Mouse (Mus musculus) kidney, adult 10 weeks (tissue): ENCODE results near the gene Acly. TPM values are rescaled to one million over a fixed set of nuclear protein-coding genes. Genes with fewer than 3 reads are reported as not detected.

Experiments
- polyA plus RNA-seq: library from polyadenylated mRNA; stranded (reverse); fragments of 350-450 nt; fragmentation: Illumina TruSeq; extraction: RNeasy Lipid Tissue Mini Kit (QIAGEN cat#74804); gene quantifications from one replicate; pipeline ENCODE4 v1.2.3, GENCODE M21; 2014; ENCODE audit warnings: low read depth, low replicate concordance

Gene Acly
- polyA plus RNA-seq, result 52.3 TPM

GRCm38 (mm10) chr11:100527458-100528374 is at the start of gene Acly:
Gene Acly (minus strand): TSS chr11:100528000.

GRCm38 (mm10) chr11:100574708-100575483 is 47.1 kb upstream of the Acly start, which contains the start of gene Cnp:
Gene Cnp (plus strand): TSS chr11:100574904.

GRCm38 (mm10) chr11:100544832-100545745 is 17.3 kb upstream of the Acly start, which contains the start of gene Ttc25:
Gene Ttc25 (plus strand): TSS chr11:100545607.

GRCm38 (mm10) chr11:100472197-100472934 is 55.4 kb downstream of the Acly start, which contains the start of gene Klhl11:
Gene Klhl11 (minus strand): TSS chr11:100472741.

GRCm38 (mm10) chr11:100441797-100442196 is 86.0 kb downstream of the Acly start, which contains the start of the genes Nt5c3b and Klhl10:
Gene Nt5c3b (minus strand): TSS chr11:100441808.
Gene Klhl10 (plus strand): TSS chr11:100441917.

Other genes with a start within 250 kb of the Acly start
- 1,697 TPM for gene Eif1, start 208.1 kb downstream of the Acly start, polyA plus RNA-seq
- not detected for gene Gast, start 193.6 kb downstream of the Acly start, polyA plus RNA-seq
- gene Hap1, start 171.9 kb downstream of the Acly start, polyA plus RNA-seq, result 0.49 TPM
- gene Jup, start 130.2 kb downstream of the Acly start, polyA plus RNA-seq, result 2.7 TPM
- 4.2 TPM for gene P3h4, start 113.2 kb downstream of the Acly start, polyA plus RNA-seq
- not detected for gene Fkbp10, start 112.3 kb downstream of the Acly start, polyA plus RNA-seq
- gene Nt5c3b, start 86.2 kb downstream of the Acly start, polyA plus RNA-seq, result 8.2 TPM
- gene Klhl10, start 86.1 kb downstream of the Acly start, polyA plus RNA-seq, result not detected
- gene Klhl11, start 55.3 kb downstream of the Acly start, polyA plus RNA-seq, result 7.4 TPM
- 0.53 TPM for gene Ttc25, start 17.6 kb upstream of the Acly start, polyA plus RNA-seq
- gene Cnp, start 46.9 kb upstream of the Acly start, polyA plus RNA-seq, result 2.3 TPM
- gene Nkiras2, start 91.2 kb upstream of the Acly start, polyA plus RNA-seq, result 2.0 TPM
- 114 TPM for gene Dnajc7, start 92.2 kb upstream of the Acly start, polyA plus RNA-seq
- not detected for gene Zfp385c, start 164.5 kb upstream of the Acly start, polyA plus RNA-seq
- 0.44 TPM for gene Dhx58, start 176.3 kb upstream of the Acly start, polyA plus RNA-seq
- 1.3 TPM for gene Kat2a, start 184.5 kb upstream of the Acly start, polyA plus RNA-seq
- gene Hspb9, start 185.8 kb upstream of the Acly start, polyA plus RNA-seq, result not detected
- 63.6 TPM for gene Rab5c, start 210.2 kb upstream of the Acly start, polyA plus RNA-seq
- gene Kcnh4, start 231.9 kb upstream of the Acly start, polyA plus RNA-seq, result not detected
- gene Hcrt, start 234.9 kb upstream of the Acly start, polyA plus RNA-seq, result not detected
- 4.0 TPM for gene Ghdc, start 243.0 kb upstream of the Acly start, polyA plus RNA-seq